Mouse (Mus musculus) left cerebral cortex, adult 11 months (tissue): ENCODE data around the gene Gas2l2.

Source experiments
- DNase-seq: peaks from one replicate; pipeline ENCODE4 v3.0.0; 2022; ENCODE audit warnings: low spot score

Gene Gas2l2

GRCm38 (mm10) chr11:83394802-83395439 lies 34.3 kb downstream of the Gas2l2 start:
- no peak for DNase-seq

- peak; percentile 71 for DNase-seq
Observed at GRCm38 (mm10) chr11:83393062-83393461, 36.2 kb downstream of the Gas2l2 start.

DNA sequence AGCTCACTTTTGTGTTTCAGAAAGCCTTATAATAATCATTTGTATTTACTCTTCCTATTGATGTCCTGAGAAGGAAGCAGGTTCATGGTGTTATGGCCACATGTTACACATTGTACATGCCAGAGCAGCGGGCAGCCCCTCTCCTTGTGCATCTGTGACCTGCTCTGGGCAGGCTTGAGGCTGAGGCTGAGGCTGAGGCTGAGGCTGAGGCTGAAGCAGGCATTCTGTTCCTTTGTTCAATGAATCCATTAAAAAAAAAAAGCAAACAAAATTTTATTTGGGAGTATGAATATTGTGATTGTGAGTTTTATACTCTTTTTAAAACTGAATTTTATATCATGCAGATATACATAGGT lies 45.7 kb downstream of the Gas2l2 start:
- DNase-seq = no peak

DNA sequence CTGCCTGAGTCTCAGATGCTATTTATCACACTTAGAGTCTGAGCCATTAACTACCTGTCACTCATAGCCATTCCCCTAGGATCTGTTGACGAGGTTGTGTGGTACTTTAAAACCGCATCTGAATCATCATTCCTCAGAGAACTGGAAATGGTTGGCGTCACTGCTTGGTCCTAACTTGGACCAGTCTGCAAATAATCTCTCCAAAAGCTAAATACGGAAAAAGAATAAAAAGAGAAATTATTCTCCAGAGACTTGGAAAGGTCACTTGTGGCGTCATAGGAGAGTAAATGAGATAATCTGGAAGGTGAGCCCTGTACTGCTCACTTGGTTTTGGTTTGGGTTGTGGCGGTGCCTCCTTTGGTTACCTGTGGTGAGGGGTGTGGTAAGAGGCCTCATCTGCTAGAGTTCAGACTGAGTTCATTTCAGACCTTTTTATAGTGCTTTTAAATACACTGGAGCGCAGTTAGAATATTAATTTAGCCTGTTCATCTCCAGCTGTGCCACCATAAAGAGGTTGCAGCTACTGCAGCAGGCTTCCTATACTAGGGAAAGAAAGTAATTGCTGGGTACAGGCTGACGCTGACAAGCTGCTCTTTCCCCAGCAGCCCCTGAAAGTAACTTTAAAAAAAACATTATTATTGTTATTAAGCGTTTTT lies 46.3 kb downstream of the Gas2l2 start:
- no peak for DNase-seq

GRCm38 (mm10) chr11:83379745-83380341 lies 49.4 kb downstream of the Gas2l2 start:
- no peak for DNase-seq
